Comparison of ENCODE assay signal across 8 mouse cellular contexts in the genomic region with DNA sequence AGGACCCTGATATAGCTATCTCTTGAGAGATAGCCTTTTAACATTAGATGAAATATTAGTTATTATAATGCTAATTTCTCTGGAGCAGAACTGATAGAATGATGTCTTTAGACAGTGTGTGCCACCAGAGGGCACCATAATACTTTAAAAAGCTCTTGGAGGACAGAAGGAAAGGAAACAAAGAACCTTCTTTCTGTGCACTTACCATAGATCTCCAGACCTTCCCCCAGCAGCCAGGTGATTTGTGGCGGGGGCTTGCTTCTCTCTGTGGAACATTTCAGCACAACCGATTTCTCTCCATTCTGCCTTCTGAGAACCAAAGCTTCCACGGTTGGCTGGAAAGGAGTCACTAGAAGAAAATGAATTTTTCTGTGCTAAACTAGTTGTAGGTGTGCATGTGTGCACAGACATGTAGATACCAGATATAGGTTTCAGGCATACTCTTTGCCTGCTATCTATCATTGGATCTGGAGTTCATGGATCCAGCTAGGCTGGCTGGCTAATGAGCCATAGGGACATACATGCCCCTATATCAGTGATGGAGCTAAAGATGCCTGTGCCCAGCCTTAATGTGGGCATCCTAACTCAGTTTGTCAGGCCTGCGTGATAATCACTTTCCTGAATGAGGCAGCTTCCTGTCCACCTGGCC. TPM values are rescaled to one million over a fixed set of nuclear protein-coding genes. Genes with fewer than 3 reads are reported as not detected.
A peak's percentile ranks its signal among the peaks of the same experiment; 100 is the strongest.
DNase-seq lines count a peak whose midpoint lies in the region; ATAC-seq and TF ChIP-seq lines count a peak whose summit lies in the region.

No protein-coding gene starts in this region.

- H3K9ac ChIP-seq in lung, postnatal 0 days (replicated peaks; ENCODE audit: low read depth), result no peak overlapping the region

- WGBS in lung, postnatal 0 days, result 36% methylated on average over 4 of the region's 4 CpGs

- TF ChIP-seq CTCF in lung, postnatal 0 days (IDR thresholded peaks at IDR 0.05), result peak; percentile 68

- peak; percentile 28 for DNase-seq in gastrocnemius, adult 18-20 months (ENCODE audit: low spot score)
- no peak for DNase-seq in gastrocnemius, postnatal 25 days
- peak; percentile 52 for DNase-seq in T-cell, adult 2 months (ENCODE audit: low spot score)
- DNase-seq in cerebellum, postnatal 25 days, result peak; percentile 64 to 83
- peak; percentile 38 to 75 for DNase-seq in kidney, postnatal 36 days
- DNase-seq in lung, postnatal 0 days (ENCODE audit: low spot score), result peak; percentile 66
- peak; percentile 42 for DNase-seq in retina, postnatal 7 days (ENCODE audit: low read depth, low spot score)

- ATAC-seq in granulocyte monocyte progenitor cell, adult 5-6 weeks (replicated peaks; ENCODE audit: poor library complexity, severe bottlenecking), result peak; percentile 50
- no peak for ATAC-seq in lung, postnatal 0 days

- no peak overlapping the region for H3K4me3 ChIP-seq in lung, postnatal 0 days (ENCODE audit: low read depth, low read length)

- no peak overlapping the region for H3K4me2 ChIP-seq in lung, postnatal 0 days (replicated peaks; ENCODE audit: low read depth, low read length)

- H3K4me1 ChIP-seq in lung, postnatal 0 days (ENCODE audit: insufficient read depth, low read depth, low read length), result no peaks in the 10 kb centered on the region

- no peak for TF ChIP-seq EP300 in lung, postnatal 0 days (IDR thresholded peaks at IDR 0.05)

- no peaks in the 10 kb centered on the region for H3K9me3 ChIP-seq in lung, postnatal 0 days (ENCODE audit: low read length)

- H3K27me3 ChIP-seq in lung, postnatal 0 days (replicated peaks; ENCODE audit: insufficient read depth, low read length), result no peaks in the 10 kb centered on the region

- H3K27ac ChIP-seq in lung, postnatal 0 days (ENCODE audit: low read length), result no peak overlapping the region

- no peaks in the 10 kb centered on the region for H3K36me3 ChIP-seq in lung, postnatal 0 days (ENCODE audit: insufficient read depth, low read length)

RNA-seq across cellular contexts. Expression of a gene that starts 14.4 kb away (rescaled TPM):
- not detected for total RNA-seq in gastrocnemius, adult 18-20 months (2021)
- total RNA-seq in gastrocnemius, postnatal 25 days (2021), result not detected
- not detected in 2 replicates for total RNA-seq in granulocyte monocyte progenitor cell, adult 5-6 weeks (2014; fragmentation: Nextera tagmentation)
- total RNA-seq in granulocyte monocyte progenitor cell, adult 5-6 weeks (2017), result 0.10 TPM in 1 of 2 replicates, not detected in the other
- polyA plus RNA-seq in lung, postnatal 0 days (2015; fragmentation: Nextera tagmentation; extraction: Ambion mirVana), result 0.06 and 0.10 TPM in 2 replicates

RNA-seq across cellular contexts. Expression of a gene that starts 26.1 kb away (rescaled TPM):
- total RNA-seq in gastrocnemius, adult 18-20 months (2021), result not detected
- not detected for total RNA-seq in gastrocnemius, postnatal 25 days (2021)
- total RNA-seq in granulocyte monocyte progenitor cell, adult 5-6 weeks (2014; fragmentation: Nextera tagmentation), result not detected in 2 replicates
- not detected in 2 replicates for total RNA-seq in granulocyte monocyte progenitor cell, adult 5-6 weeks (2017)
- 0.62 and 0.95 TPM in 2 replicates for polyA plus RNA-seq in lung, postnatal 0 days (2015; fragmentation: Nextera tagmentation; extraction: Ambion mirVana)
